Mouse (Mus musculus) kidney, postnatal 14 days (tissue): ENCODE data around the gene Mtmr3.

Experiments
- DNase-seq: peaks from one replicate; pipeline ENCODE4 v3.0.0; 2022; ENCODE audit warnings: mixed read lengths

The Mtmr3 gene

GRCm38 (mm10) chr11:4462868-4463267, 131.8 kb downstream of the Mtmr3 start:
- DNase-seq: no peak

GRCm38 (mm10) chr11:4461154-4461553, 133.5 kb downstream of the Mtmr3 start:
- no peak for DNase-seq

GRCm38 (mm10) chr11:4460615-4461014, 134.0 kb downstream of the Mtmr3 start:
- DNase-seq: no peak

- no peak for DNase-seq
Observed at GRCm38 (mm10) chr11:4454895-4455535, 139.6 kb downstream of the Mtmr3 start.

GRCm38 (mm10) chr11:4452467-4453184, 142.0 kb downstream of the Mtmr3 start:
- DNase-seq: no peak

- peak; percentile 57 for DNase-seq
Observed at GRCm38 (mm10) chr11:4451116-4451515, 143.5 kb downstream of the Mtmr3 start.

- DNase-seq: no peak
Observed at GRCm38 (mm10) chr11:4446195-4446868, 148.3 kb downstream of the Mtmr3 start.

- DNase-seq: no peak
Observed at GRCm38 (mm10) chr11:4442280-4442679, 152.4 kb downstream of the Mtmr3 start.

GRCm38 (mm10) chr11:4440978-4441377, 153.7 kb downstream of the Mtmr3 start, which contains the start of gene Hormad2:
Gene Hormad2 (minus strand): TSS chr11:4441105.
- DNase-seq: peak; percentile 19

- no peak for DNase-seq
Observed at GRCm38 (mm10) chr11:4438211-4438610, 156.5 kb downstream of the Mtmr3 start.

GRCm38 (mm10) chr11:4437318-4437717, 157.3 kb downstream of the Mtmr3 start:
- DNase-seq: no peak

- DNase-seq: peak; percentile 9
Observed at GRCm38 (mm10) chr11:4436631-4437030, 158.0 kb downstream of the Mtmr3 start.

GRCm38 (mm10) chr11:4434461-4434860, 160.2 kb downstream of the Mtmr3 start:
- DNase-seq: no peak
